Mouse (Mus musculus): ENCODE measurements around the gene Ccdc124. TPM values are rescaled to one million over a fixed set of nuclear protein-coding genes. Genes with fewer than 3 reads are reported as not detected.

Ccdc124 gene
- polyA plus RNA-seq, 1 experiment, result 26.5 TPM

DNA sequence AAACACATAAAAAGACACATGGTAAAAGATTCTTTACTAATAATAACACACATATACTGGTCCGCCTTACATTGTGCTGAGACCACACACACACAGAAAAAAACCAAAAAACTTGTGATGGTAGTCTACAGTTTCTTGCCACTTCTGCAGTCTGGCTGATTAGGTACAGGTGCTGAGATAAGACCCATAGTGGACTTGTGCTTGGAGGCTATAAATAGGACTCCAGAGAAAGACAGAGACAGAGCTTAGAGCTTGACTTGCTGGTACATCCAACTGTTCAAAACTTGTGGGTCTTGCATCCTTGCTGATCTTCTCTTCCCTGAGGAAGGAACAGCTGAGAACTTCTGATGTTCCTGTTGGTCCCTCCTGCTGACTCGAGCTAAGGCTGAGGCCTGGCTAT, 33.8 kb upstream of the Ccdc124 start:
- Histone ChIP-seq H3K4me1 (ENCODE audit: control insufficient read depth, insufficient read depth, insufficient read length) (peaks cover 12% of the 10 kb centered on the region; the same call in 1 of the 2 replicates), H3K36me3 (ENCODE audit: control insufficient read depth, insufficient read depth, low read length) (peaks cover 3% of the 10 kb centered on the region; the same call in 1 of the 2 replicates), H3K27ac (ENCODE audit: insufficient read depth, low read length) (no peak overlapping the region), H3K27me3 (ENCODE audit: control insufficient read depth, insufficient read depth, low read length) (no peaks in the 10 kb centered on the region), H3K4me3 (ENCODE audit: extremely low read depth, insufficient read depth, insufficient read length) (no peak overlapping the region)
- no peak for DNase-seq (ENCODE audit: low read depth in 1 of 2, low spot score in 2 of 2)
- 78% methylated on average over 2 of the region's 2 CpGs for WGBS
- TF ChIP-seq CTCF (IDR thresholded peaks at IDR 0.05; ENCODE audit: extremely low read depth, insufficient read depth, insufficient read length, insufficient replicate concordance), result no peak
- no peak for TF ChIP-seq POLR2A (IDR thresholded peaks at IDR 0.05; ENCODE audit: low read depth, low read length)

DNA sequence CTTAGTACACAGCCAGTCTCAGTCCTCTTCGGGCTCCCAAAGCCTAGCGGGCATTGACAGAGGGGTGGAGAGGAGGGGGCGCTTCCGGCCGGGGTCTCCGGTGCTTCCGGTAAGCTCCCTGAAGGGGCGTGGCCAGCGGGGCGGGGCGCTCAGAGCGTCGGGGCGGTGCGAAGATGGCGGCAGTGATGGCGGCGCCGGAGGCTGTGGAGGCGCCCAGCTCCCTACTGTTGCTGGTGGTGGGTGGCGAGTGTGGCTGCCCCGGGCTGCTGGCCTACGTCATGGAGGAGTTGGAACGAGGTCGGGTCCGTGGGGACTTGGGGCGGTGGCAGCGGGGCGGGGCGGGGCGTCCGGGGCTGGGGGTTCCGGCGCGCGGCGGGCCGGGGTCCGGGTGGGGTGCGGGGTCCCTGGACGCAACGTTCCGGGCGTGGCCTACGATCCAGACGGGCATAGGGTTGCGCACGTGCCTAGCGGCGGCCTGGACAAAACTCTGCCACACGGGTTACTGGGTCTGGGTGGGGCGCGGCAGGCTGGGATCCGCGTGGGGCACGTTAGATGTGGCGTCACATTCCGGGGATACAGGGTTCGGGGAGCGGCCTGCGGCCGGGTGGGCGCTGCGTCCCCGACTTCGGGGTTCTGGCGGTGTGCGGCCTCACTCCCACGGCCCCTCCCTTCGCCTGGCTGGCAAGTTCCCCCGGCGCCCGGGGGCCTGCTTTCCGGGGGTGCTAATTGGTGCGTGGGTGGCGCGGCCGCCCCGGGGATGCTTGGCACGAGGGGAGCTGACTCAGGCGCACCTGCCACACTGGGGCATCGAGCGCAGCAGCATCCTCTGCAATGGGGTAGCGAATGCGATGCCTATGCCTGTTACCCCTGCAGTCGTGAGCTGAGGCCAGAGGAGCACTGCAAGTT, 32.3 kb upstream of the Ccdc124 start, which contains the start of gene Map1s:
Map1s (plus strand) TSS at position 102 of the 906 bp plus-strand sequence.
- DNase-seq (ENCODE audit: low read depth in 1 of 2, low spot score in 2 of 2), result peak; percentile 38 to 63
- TF ChIP-seq CTCF (IDR thresholded peaks at IDR 0.05; ENCODE audit: extremely low read depth, insufficient read depth, insufficient read length, insufficient replicate concordance), result no peak
- peak; percentile 50; the same call in 1 of the 2 replicates for TF ChIP-seq POLR2A (IDR thresholded peaks at IDR 0.05; ENCODE audit: low read depth, low read length)
- Histone ChIP-seq H3K36me3 (ENCODE audit: control insufficient read depth, insufficient read depth, low read length) (no peaks in the 10 kb centered on the region), H3K4me3 (ENCODE audit: extremely low read depth, insufficient read depth, insufficient read length) (peak within 1 kb of the TSS; percentile 86), H3K4me1 (ENCODE audit: control insufficient read depth, insufficient read depth, insufficient read length) (peaks cover 12% of the 10 kb centered on the region; the same call in 1 of the 2 replicates), H3K27me3 (ENCODE audit: control insufficient read depth, insufficient read depth, low read length) (no peaks in the 10 kb centered on the region), H3K27ac (ENCODE audit: insufficient read depth, low read length) (peak within 1 kb of the TSS; percentile 86)
- under 1% methylated on average over 78 of the region's 86 CpGs for WGBS

DNA sequence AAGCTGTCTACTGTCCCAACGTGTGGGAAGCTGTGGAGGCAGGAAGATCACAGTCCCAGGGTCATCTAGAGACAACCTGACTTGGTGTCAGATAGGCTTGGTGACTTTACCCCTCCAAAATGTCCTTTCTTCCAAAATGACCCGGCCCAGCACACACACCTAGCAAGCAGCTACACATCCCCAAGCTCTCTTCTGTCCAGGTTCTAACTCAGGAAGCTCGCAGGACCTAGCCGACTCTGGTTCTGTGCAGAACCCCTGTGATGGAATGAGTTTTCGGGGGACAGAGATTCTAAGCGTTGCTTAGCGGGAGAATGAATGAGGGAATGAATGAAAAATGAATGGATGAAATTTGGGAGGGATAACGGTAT, 31.7 kb upstream of the Ccdc124 start:
- H3K27me3 ChIP-seq (ENCODE audit: control insufficient read depth, insufficient read depth, low read length), result no peaks in the 10 kb centered on the region
- TF ChIP-seq CTCF (IDR thresholded peaks at IDR 0.05; ENCODE audit: extremely low read depth, insufficient read depth, insufficient read length, insufficient replicate concordance), result no peak
- TF ChIP-seq POLR2A (IDR thresholded peaks at IDR 0.05; ENCODE audit: low read depth, low read length), result no peak
- DNase-seq (ENCODE audit: low read depth in 1 of 2, low spot score in 2 of 2), result no peak
- no peaks in the 10 kb centered on the region for H3K36me3 ChIP-seq (ENCODE audit: control insufficient read depth, insufficient read depth, low read length)
- peaks cover 12% of the 10 kb centered on the region; the same call in 1 of the 2 replicates for H3K4me1 ChIP-seq (ENCODE audit: control insufficient read depth, insufficient read depth, insufficient read length)
- 4% methylated on average over 8 of the region's 8 CpGs for WGBS
- H3K4me3 ChIP-seq (ENCODE audit: extremely low read depth, insufficient read depth, insufficient read length), result peak overlapping the region; percentile 86
- H3K27ac ChIP-seq (ENCODE audit: insufficient read depth, low read length), result peak overlapping the region; percentile 86; the same call in 1 of the 2 replicates

DNA sequence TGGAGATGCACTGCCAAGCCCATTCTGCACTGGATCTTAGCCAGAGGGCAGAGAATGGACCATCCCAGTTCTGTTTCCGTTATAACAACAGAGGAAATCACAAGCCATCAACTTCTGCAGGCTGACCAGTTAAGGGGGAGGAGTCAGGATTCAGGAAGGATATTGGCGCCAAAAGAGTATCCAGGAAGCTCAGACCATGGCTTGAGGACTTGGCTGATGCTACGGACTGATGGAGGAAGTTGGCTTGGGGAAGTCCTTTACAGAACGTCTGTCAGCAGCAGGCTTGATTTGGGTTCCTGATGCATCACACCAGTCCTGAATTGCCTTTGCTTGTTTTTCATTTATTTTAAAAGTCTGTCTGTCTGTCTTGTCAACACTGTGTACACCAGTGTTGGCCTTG, 30.8 kb upstream of the Ccdc124 start:
- H3K36me3 ChIP-seq (ENCODE audit: control insufficient read depth, insufficient read depth, low read length), result no peaks in the 10 kb centered on the region
- no peak overlapping the region for H3K27ac ChIP-seq (ENCODE audit: insufficient read depth, low read length)
- TF ChIP-seq CTCF (IDR thresholded peaks at IDR 0.05; ENCODE audit: extremely low read depth, insufficient read depth, insufficient read length, insufficient replicate concordance) (no peak), POLR2A (IDR thresholded peaks at IDR 0.05; ENCODE audit: low read depth, low read length) (no peak)
- H3K4me3 ChIP-seq (ENCODE audit: extremely low read depth, insufficient read depth, insufficient read length), result no peak overlapping the region
- DNase-seq (ENCODE audit: low read depth in 1 of 2, low spot score in 2 of 2), result no peak
- peaks cover 12% of the 10 kb centered on the region; the same call in 1 of the 2 replicates for H3K4me1 ChIP-seq (ENCODE audit: control insufficient read depth, insufficient read depth, insufficient read length)
- 19% methylated on average over 4 of the region's 4 CpGs for WGBS
- H3K27me3 ChIP-seq (ENCODE audit: control insufficient read depth, insufficient read depth, low read length), result no peaks in the 10 kb centered on the region

DNA sequence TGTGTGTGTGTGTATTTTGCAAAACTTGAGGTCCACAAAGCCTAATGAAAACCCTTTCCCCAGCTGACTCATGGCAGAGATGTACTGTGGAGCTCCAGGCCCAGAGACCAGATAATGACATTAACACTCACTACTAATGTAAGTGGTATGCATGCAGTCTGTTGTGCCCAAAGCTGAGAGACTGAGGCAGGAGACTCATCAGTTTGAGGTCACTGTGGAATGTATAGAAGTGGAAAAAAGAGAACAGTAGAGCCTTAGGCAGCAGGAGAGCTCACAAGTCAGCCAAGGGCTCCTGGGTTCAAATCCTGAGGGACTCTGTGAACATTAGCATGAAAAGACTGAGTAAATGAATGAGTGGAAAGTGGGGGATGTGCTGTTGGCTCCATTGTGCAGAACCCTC, 29.8 kb upstream of the Ccdc124 start:
- no peak for DNase-seq (ENCODE audit: low read depth in 1 of 2, low spot score in 2 of 2)
- TF ChIP-seq CTCF (IDR thresholded peaks at IDR 0.05; ENCODE audit: extremely low read depth, insufficient read depth, insufficient read length, insufficient replicate concordance), result no peak
- no peak for TF ChIP-seq POLR2A (IDR thresholded peaks at IDR 0.05; ENCODE audit: low read depth, low read length)
- Histone ChIP-seq H3K4me3 (ENCODE audit: extremely low read depth, insufficient read depth, insufficient read length) (no peak overlapping the region), H3K27ac (ENCODE audit: insufficient read depth, low read length) (no peak overlapping the region), H3K36me3 (ENCODE audit: control insufficient read depth, insufficient read depth, low read length) (no peaks in the 10 kb centered on the region), H3K4me1 (ENCODE audit: control insufficient read depth, insufficient read depth, insufficient read length) (peaks cover 14% of the 10 kb centered on the region; the same call in 1 of the 2 replicates), H3K27me3 (ENCODE audit: control insufficient read depth, insufficient read depth, low read length) (no peaks in the 10 kb centered on the region)

DNA sequence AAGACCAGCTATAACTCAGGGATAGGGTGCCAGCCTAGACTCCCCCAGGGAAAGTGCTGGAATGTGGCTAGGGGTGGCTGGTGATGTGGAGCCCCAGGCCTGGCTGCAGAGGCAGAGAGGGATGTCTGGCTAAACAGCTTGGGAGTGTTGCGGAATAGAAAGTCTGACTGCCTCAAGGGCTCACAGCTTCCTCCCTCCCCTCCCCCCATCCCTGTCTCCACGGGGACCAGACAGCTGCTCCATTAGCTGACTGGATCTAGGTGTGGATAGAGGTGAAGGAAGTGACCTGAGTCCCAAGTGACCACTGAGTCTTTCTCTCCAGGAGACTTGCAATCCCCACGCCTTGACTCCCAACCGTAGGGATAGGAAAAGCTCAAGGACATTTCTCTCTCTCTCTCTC, 29.4 kb upstream of the Ccdc124 start:
- Histone ChIP-seq H3K4me3 (ENCODE audit: extremely low read depth, insufficient read depth, insufficient read length) (no peak overlapping the region), H3K4me1 (ENCODE audit: control insufficient read depth, insufficient read depth, insufficient read length) (peaks cover 19% of the 10 kb centered on the region; the same call in 1 of the 2 replicates), H3K27me3 (ENCODE audit: control insufficient read depth, insufficient read depth, low read length) (no peaks in the 10 kb centered on the region), H3K27ac (ENCODE audit: insufficient read depth, low read length) (no peak overlapping the region), H3K36me3 (ENCODE audit: control insufficient read depth, insufficient read depth, low read length) (no peaks in the 10 kb centered on the region)
- TF ChIP-seq CTCF (IDR thresholded peaks at IDR 0.05; ENCODE audit: extremely low read depth, insufficient read depth, insufficient read length, insufficient replicate concordance), result no peak
- TF ChIP-seq POLR2A (IDR thresholded peaks at IDR 0.05; ENCODE audit: low read depth, low read length), result no peak
- DNase-seq (ENCODE audit: low read depth in 1 of 2, low spot score in 2 of 2), result no peak
- 74% methylated on average over 4 of the region's 4 CpGs for WGBS

DNA sequence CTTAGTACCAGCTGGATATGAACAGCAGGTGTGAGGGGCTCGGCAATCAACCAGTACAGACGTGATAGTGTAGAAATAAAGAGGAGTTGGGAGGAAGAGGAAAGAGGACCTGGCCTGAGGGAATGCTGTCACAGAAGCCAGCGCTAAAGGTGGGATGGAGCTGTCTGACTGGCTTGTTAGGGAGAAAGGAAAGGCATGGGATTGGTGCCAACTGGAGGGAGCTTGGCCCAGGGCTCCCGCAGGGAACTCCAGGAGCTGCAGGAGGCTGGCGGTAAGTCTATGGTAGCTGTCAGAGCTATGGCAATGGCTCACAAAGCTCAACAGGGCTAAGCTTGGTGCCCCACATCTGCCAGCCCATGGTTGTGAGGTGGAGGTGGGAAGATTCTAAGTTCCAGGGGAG, 28.5 kb upstream of the Ccdc124 start:
- TF ChIP-seq POLR2A (IDR thresholded peaks at IDR 0.05; ENCODE audit: low read depth, low read length), result no peak
- no peak for TF ChIP-seq CTCF (IDR thresholded peaks at IDR 0.05; ENCODE audit: extremely low read depth, insufficient read depth, insufficient read length, insufficient replicate concordance)
- no peak for DNase-seq (ENCODE audit: low read depth in 1 of 2, low spot score in 2 of 2)
- Histone ChIP-seq H3K4me1 (ENCODE audit: control insufficient read depth, insufficient read depth, insufficient read length) (peaks cover 19% of the 10 kb centered on the region; the same call in 1 of the 2 replicates), H3K27me3 (ENCODE audit: control insufficient read depth, insufficient read depth, low read length) (no peaks in the 10 kb centered on the region), H3K36me3 (ENCODE audit: control insufficient read depth, insufficient read depth, low read length) (no peaks in the 10 kb centered on the region), H3K27ac (ENCODE audit: insufficient read depth, low read length) (no peak overlapping the region), H3K4me3 (ENCODE audit: extremely low read depth, insufficient read depth, insufficient read length) (no peak overlapping the region)
- 72% methylated on average over 5 of the region's 5 CpGs for WGBS
